ENCODE assay signal across 8 mouse cellular contexts in genomic region chr14:122464763-122465741, GRCm38 (mm10). TPM values are rescaled to one million over a fixed set of nuclear protein-coding genes. Genes with fewer than 3 reads are reported as not detected.
DNase-seq lines count a peak whose midpoint lies in the region; ATAC-seq and TF ChIP-seq lines count a peak whose summit lies in the region.

Gene Zic5, minus strand, starts transcription at chr14:122465677.

- peak within 1 kb of the TSS; percentile 84 for H3K4me3 ChIP-seq in testis, adult 2 months (ENCODE audit: control insufficient read depth, low read depth, low read length)
- H3K4me3 ChIP-seq in forebrain, embryonic 14.5 days (ENCODE audit: low read depth, low read length) = peak within 1 kb of the TSS; percentile 62
- peak within 1 kb of the TSS; percentile 53 for H3K4me3 ChIP-seq in limb, embryonic 15.5 days

- no peak within 1 kb of the TSS for H3K27ac ChIP-seq in testis, adult 2 months (ENCODE audit: control insufficient read depth, insufficient read depth, low read depth, low read length)
- peak within 1 kb of the TSS; percentile 97 for H3K27ac ChIP-seq in forebrain, embryonic 14.5 days (ENCODE audit: low read depth, low read length)
- 0 out of 2 replicates have a peak within 1 kb of the TSS, but pooled peaks have one; percentile 33 for H3K27ac ChIP-seq in limb, embryonic 15.5 days

- no peaks in the 10 kb centered on the region for H3K9me3 ChIP-seq in forebrain, embryonic 14.5 days (replicated peaks; ENCODE audit: control insufficient read depth, low read length)
- H3K9me3 ChIP-seq in limb, embryonic 15.5 days = no peaks in the 10 kb centered on the region

- H3K27me3 ChIP-seq in testis, adult 2 months (ENCODE audit: control insufficient read depth, insufficient read depth, low read length) = peaks cover 14% of the 10 kb centered on the region
- H3K27me3 ChIP-seq in forebrain, embryonic 14.5 days (replicated peaks; ENCODE audit: control insufficient read depth, insufficient read depth, low read length) = peaks cover 37% of the 10 kb centered on the region
- peaks cover 89% of the 10 kb centered on the region for H3K27me3 ChIP-seq in limb, embryonic 15.5 days

- H3K4me2 ChIP-seq in forebrain, embryonic 14.5 days (ENCODE audit: low read length) = peak within 1 kb of the TSS; percentile 77
- H3K4me2 ChIP-seq in limb, embryonic 15.5 days = peak within 1 kb of the TSS; percentile 96

- peaks cover 3% of the 10 kb centered on the region for H3K4me1 ChIP-seq in testis, adult 2 months (ENCODE audit: control insufficient read depth, insufficient read depth, low read length)
- H3K4me1 ChIP-seq in forebrain, embryonic 14.5 days (ENCODE audit: control insufficient read depth, insufficient read depth, low read length) = peaks cover 7% of the 10 kb centered on the region; the same call in 1 of the 2 replicates
- peaks cover 36% of the 10 kb centered on the region for H3K4me1 ChIP-seq in limb, embryonic 15.5 days

- no peak for TF ChIP-seq POLR2A in testis, adult 2 months (IDR thresholded peaks at IDR 0.05; ENCODE audit: control insufficient read depth, low read depth, low read length)

- under 1% methylated on average over 46 of the region's 62 CpGs for WGBS in forebrain, embryonic 14.5 days
- under 1% methylated on average over 43 of the region's 62 CpGs for WGBS in limb, embryonic 15.5 days

- H3K9ac ChIP-seq in forebrain, embryonic 14.5 days (ENCODE audit: low read length) = peak within 1 kb of the TSS; percentile 91
- peak within 1 kb of the TSS; percentile 33 for H3K9ac ChIP-seq in limb, embryonic 15.5 days

- no peaks in the 10 kb centered on the region for H3K36me3 ChIP-seq in testis, adult 2 months (ENCODE audit: control insufficient read depth, insufficient read depth, low read length)
- no peaks in the 10 kb centered on the region for H3K36me3 ChIP-seq in forebrain, embryonic 14.5 days (ENCODE audit: control insufficient read depth, insufficient read depth, low read length)
- no peaks in the 10 kb centered on the region for H3K36me3 ChIP-seq in limb, embryonic 15.5 days

- no peak for TF ChIP-seq CTCF in testis, adult 2 months (IDR thresholded peaks at IDR 0.05; ENCODE audit: control insufficient read depth, insufficient read depth, insufficient replicate concordance, low read depth, low read length)

- 0 out of 2 replicates have a peak, but pooled peaks have one; percentile 10 for ATAC-seq in frontal cortex, adult (ENCODE audit: low TSS enrichment)
- ATAC-seq in forebrain, embryonic 14.5 days = peak; percentile 79
- ATAC-seq in limb, embryonic 15.5 days (ENCODE audit: insufficient number of reproducible peaks, low FRiP score, low TSS enrichment, low read depth) = peak; percentile 53; the same call in 1 of the 2 replicates

- no peak for DNase-seq in frontal cortex, adult 2 months (ENCODE audit: extremely low spot score in 1 of 2, low spot score in 1 of 2)
- no peak for DNase-seq in testis, postnatal 14 days (ENCODE audit: low spot score)
- DNase-seq in forebrain, embryonic 14.5 days (ENCODE audit: low spot score) = peak; percentile 91
- DNase-seq in right cerebral cortex, postnatal 25 days = peak; percentile 47
- no peak for DNase-seq in frontal cortex, postnatal 36 days (ENCODE audit: low spot score in 2 of 2)

RNA-seq across cellular contexts. Expression of gene Zic5, which starts in this region (rescaled TPM):
- polyA plus RNA-seq in frontal cortex, adult 2 months (2012; rRNA removed) = 2.9 and 3.4 TPM in 2 replicates
- polyA plus RNA-seq in testis, adult 2 months (2012; rRNA removed) = 24.9 and 27.7 TPM in 2 replicates
- 9.5 and 10.9 TPM in 2 replicates for polyA plus RNA-seq in forebrain, embryonic 14.5 days (2014; fragmentation: Nextera tagmentation; extraction: Ambion mirVana)
- polyA plus RNA-seq in limb, embryonic 15.5 days (2015; fragmentation: Nextera tagmentation; extraction: Ambion mirVana) = 0.46 and 0.52 TPM in 2 replicates

Comparison
In these comparisons a context has a peak if more than half of its experiments do, and no peak if none do; other contexts are left out.
1. Peak in ATAC-seq, H3K4me3 ChIP-seq, H3K27ac ChIP-seq, H3K9ac ChIP-seq and H3K4me2 ChIP-seq in limb, embryonic 15.5 days; RNA of the gene not detected or under 1 TPM.
2. ATAC-seq: peak in every context shown above with its lines; median percentile 79 in forebrain, embryonic 14.5 days; 53 in limb, embryonic 15.5 days; 10 in frontal cortex, adult.
3. DNase-seq: peak in forebrain, embryonic 14.5 days (single experiment) and right cerebral cortex, postnatal 25 days (single experiment); none in frontal cortex, adult 2 months (0 of 2), testis, postnatal 14 days (single experiment) and frontal cortex, postnatal 36 days (0 of 2).
4. Peak in every context shown above with its lines, with median percentiles within 50 percentile points of each other: H3K4me3 ChIP-seq.